ENCODE assay signal across 24 mouse cellular contexts in the genomic region with DNA sequence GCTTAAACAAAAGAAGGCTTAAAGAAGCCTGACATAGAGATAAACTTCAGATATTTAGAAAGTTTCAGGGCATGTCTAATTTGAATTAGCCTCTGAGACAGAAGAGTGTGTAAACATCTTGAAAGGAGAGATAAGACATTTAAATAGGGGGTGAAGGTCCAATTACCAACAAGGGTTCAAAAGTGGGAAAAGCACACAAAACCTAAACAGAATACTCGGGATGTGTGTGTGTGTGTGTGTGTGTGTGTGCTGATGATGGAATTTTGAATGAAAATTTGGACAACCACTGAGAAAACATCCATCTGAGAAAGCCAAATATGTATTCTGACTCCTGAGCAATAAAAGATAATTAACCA.
A peak's percentile ranks its signal among the peaks of the same experiment; 100 is the strongest.
DNase-seq lines count a peak whose midpoint lies in the region; ATAC-seq and TF ChIP-seq lines count a peak whose summit lies in the region.
"Had no signal": no experiment of that assay in that cellular context is flagged by ENCODE, and none has a peak within 500 bp of the region (broad histone marks: within the 10 kb centered on the region; RNA-seq: fewer than 3 reads in every experiment).

No protein-coding gene starts in this region.

- H3K9ac ChIP-seq in heart, embryonic 11.5 days (ENCODE audit: low read depth, low read length): no peak overlapping the region
- H3K9ac ChIP-seq in heart, embryonic 16.5 days (ENCODE audit: low read length): peak overlapping the region; percentile 46
- H3K9ac ChIP-seq in liver, embryonic 14.5 days (replicated peaks): no peak overlapping the region
- H3K9ac ChIP-seq: forebrain, embryonic 13.5 days; hindbrain, embryonic 12.5 days; kidney, embryonic 15.5 days; midbrain, embryonic 13.5 days; neural tube, embryonic 13.5 days had no signal

- intact Hi-C loops in heart, postnatal 10 days (cut with DNase I): no loop called here

- H3K4me3 ChIP-seq in heart, embryonic 11.5 days (ENCODE audit: low read depth, low read length): no peak overlapping the region
- H3K4me3 ChIP-seq in heart, embryonic 16.5 days (ENCODE audit: low read length): no peak overlapping the region
- H3K4me3 ChIP-seq in liver, embryonic 14.5 days (ENCODE audit: insufficient read depth in 1 of 2, low read depth in 2 of 2, low read length in 2 of 2): no peak overlapping the region
- H3K4me3 ChIP-seq: forebrain, embryonic 13.5 days; heart, adult 2 months; hindbrain, embryonic 12.5 days; kidney, embryonic 15.5 days; megakaryocyte, embryonic 14.5 days; midbrain, embryonic 13.5 days; neural tube, embryonic 13.5 days had no signal

- peaks cover 16% of the 10 kb centered on the region for H3K4me1 ChIP-seq in heart, embryonic 11.5 days (ENCODE audit: control insufficient read depth, insufficient read depth, low read length)
- peaks cover 24% of the 10 kb centered on the region for H3K4me1 ChIP-seq in heart, embryonic 16.5 days (ENCODE audit: control insufficient read depth, insufficient read depth, low read length)
- peaks cover 13 to 16% of the 10 kb centered on the region in 2 experiments for H3K4me1 ChIP-seq in liver, embryonic 14.5 days (replicated peaks; ENCODE audit: control insufficient read depth in 2 of 2, insufficient read depth in 2 of 2, low read length in 1 of 2)
- H3K4me1 ChIP-seq: hindbrain, embryonic 12.5 days; kidney, embryonic 15.5 days; megakaryocyte, embryonic 14.5 days had no signal

- H3K27me3 ChIP-seq in heart, embryonic 11.5 days (ENCODE audit: control insufficient read depth, insufficient read depth, low read length): no peaks in the 10 kb centered on the region
- H3K27me3 ChIP-seq in heart, embryonic 16.5 days (ENCODE audit: control insufficient read depth, insufficient read depth, low read length): no peaks in the 10 kb centered on the region
- H3K27me3 ChIP-seq in liver, embryonic 14.5 days (ENCODE audit: control insufficient read depth, insufficient read depth, low read length): no peaks in the 10 kb centered on the region
- H3K27me3 ChIP-seq: forebrain, embryonic 13.5 days; hindbrain, embryonic 12.5 days; kidney, embryonic 15.5 days; megakaryocyte, embryonic 14.5 days; neural tube, embryonic 13.5 days had no signal

- ATAC-seq in heart, embryonic 11.5 days (replicated peaks; ENCODE audit: insufficient number of reproducible peaks, low FRiP score, low TSS enrichment): no peak
- ATAC-seq in heart, embryonic 16.5 days (replicated peaks; ENCODE audit: extremely low read depth, insufficient read depth, low FRiP score): no peak
- ATAC-seq in liver, embryonic 14.5 days (ENCODE audit: insufficient read depth): no peak
- ATAC-seq in megakaryocyte-erythroid progenitor cell, adult 5-6 weeks (replicated peaks; ENCODE audit: low FRiP score, low TSS enrichment, poor library complexity, severe bottlenecking): 0 out of 2 replicates have a peak, but pooled peaks have one; percentile 28
- ATAC-seq: hindbrain, postnatal 0 days; midbrain, embryonic 13.5 days had no signal

- no peak for TF ChIP-seq EP300 in liver, embryonic 14.5 days (IDR thresholded peaks at IDR 0.05; ENCODE audit: low read depth)

- no peak for TF ChIP-seq CTCF in liver, embryonic 14.5 days (IDR thresholded peaks at IDR 0.05; ENCODE audit: low read depth)

- H3K36me3 ChIP-seq in heart, embryonic 11.5 days (ENCODE audit: control insufficient read depth, insufficient read depth, low read length): no peaks in the 10 kb centered on the region
- no peaks in the 10 kb centered on the region for H3K36me3 ChIP-seq in heart, embryonic 16.5 days (ENCODE audit: control insufficient read depth, insufficient read depth)
- no peaks in the 10 kb centered on the region for H3K36me3 ChIP-seq in liver, embryonic 14.5 days (replicated peaks; ENCODE audit: control insufficient read depth, insufficient read depth, low read depth)
- H3K36me3 ChIP-seq: G1E; hindbrain, embryonic 12.5 days; kidney, embryonic 15.5 days; midbrain, embryonic 13.5 days; neural tube, embryonic 13.5 days had no signal

- H3K9me3 ChIP-seq in heart, embryonic 11.5 days (replicated peaks; ENCODE audit: control insufficient read depth, low read length): no peaks in the 10 kb centered on the region
- H3K9me3 ChIP-seq in heart, embryonic 16.5 days (replicated peaks; ENCODE audit: control insufficient read depth, low read length): no peaks in the 10 kb centered on the region
- no peaks in the 10 kb centered on the region for H3K9me3 ChIP-seq in liver, embryonic 14.5 days (ENCODE audit: control insufficient read depth, low read length)
- H3K9me3 ChIP-seq: forebrain, embryonic 13.5 days; G1E; hindbrain, embryonic 12.5 days; kidney, embryonic 15.5 days; megakaryocyte, embryonic 14.5 days; midbrain, embryonic 13.5 days; neural tube, embryonic 13.5 days had no signal

- no peak for DNase-seq in heart, postnatal 10 days
- no peak for DNase-seq in heart, adult 18-20 months
- no peak for DNase-seq in liver, embryonic 14.5 days (ENCODE audit: low read depth in 3 of 3, low spot score in 3 of 3)
- DNase-seq in liver: no peak
- DNase-seq: adrenal gland, adult 8-10 months; cerebellum, adult 8-10 months; cerebellum, postnatal 36 days; gastrocnemius, postnatal 14 days; kidney, adult 18-20 months; kidney, postnatal 25 days; right cerebral cortex, postnatal 4 days; thymus, postnatal 4 days had no signal

- H3K4me2 ChIP-seq in heart, embryonic 11.5 days: peak overlapping the region; percentile 33
- H3K4me2 ChIP-seq in heart, embryonic 16.5 days (ENCODE audit: low read depth, low read length): peak overlapping the region; percentile 52
- H3K4me2 ChIP-seq in liver, embryonic 14.5 days (ENCODE audit: low read depth): peak overlapping the region; percentile 13
- H3K4me2 ChIP-seq: forebrain, embryonic 13.5 days; hindbrain, embryonic 12.5 days; kidney, embryonic 15.5 days; midbrain, embryonic 13.5 days; neural tube, embryonic 13.5 days had no signal

- WGBS in heart, embryonic 11.5 days (ENCODE audit: insufficient replicate concordance): 31% methylated on average over 1 of the region's 1 CpGs
- 23% methylated on average over 1 of the region's 1 CpGs for WGBS in heart, embryonic 16.5 days
- WGBS in liver, embryonic 14.5 days (ENCODE audit: insufficient replicate concordance): 35% methylated on average over 1 of the region's 1 CpGs

- H3K27ac ChIP-seq in heart, embryonic 11.5 days (ENCODE audit: low read depth, low read length): peak overlapping the region; percentile 73
- H3K27ac ChIP-seq in heart, embryonic 16.5 days (ENCODE audit: low read length): peak overlapping the region; percentile 77
- H3K27ac ChIP-seq in liver, embryonic 14.5 days: no peak overlapping the region
- H3K27ac ChIP-seq: forebrain, embryonic 13.5 days; heart, adult 2 months; hindbrain, embryonic 12.5 days; hindbrain, postnatal 0 days; kidney, embryonic 15.5 days; midbrain, embryonic 13.5 days; neural tube, embryonic 13.5 days had no signal
